Mouse (Mus musculus): ENCODE results near the gene Chst10.

Gene Chst10

DNA sequence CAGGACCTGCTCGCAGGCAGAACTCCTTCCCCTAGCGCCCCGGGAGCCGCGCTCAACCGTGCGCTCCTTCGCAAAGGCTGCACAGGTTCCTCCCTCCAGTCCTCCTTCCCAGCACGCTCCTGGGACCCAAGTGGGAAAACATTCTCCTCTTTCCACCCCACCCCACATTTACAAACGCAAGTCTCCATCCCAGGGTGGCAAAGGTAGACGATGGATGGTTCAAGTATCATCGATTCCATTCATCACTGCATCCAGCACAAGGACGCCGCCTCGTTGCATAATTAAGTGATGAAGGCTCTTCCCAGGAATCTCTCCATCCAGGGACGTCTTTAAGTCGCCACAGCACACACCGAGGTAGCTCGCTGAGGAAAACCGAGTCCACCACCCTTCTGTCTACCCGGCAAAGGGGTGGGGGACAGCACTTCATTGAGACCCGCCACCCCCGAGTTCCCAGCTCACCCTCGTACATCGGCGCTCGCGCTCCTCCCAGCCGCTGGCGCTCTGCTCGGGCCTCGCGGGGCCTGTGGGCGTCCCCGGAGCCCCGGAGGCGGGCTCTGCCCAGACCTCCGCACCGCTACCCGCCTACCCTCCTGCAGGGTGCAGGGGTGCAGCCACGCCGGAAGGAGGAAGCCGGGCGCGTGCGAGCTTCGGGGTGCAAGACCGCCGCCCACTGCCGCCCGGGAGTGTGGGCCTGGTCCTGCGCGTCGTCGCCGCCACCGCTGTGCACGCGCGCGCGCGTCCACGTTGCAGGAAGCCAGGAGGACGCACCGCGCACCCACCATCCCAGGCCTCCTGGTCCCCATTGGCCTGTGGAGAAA lies at the start of gene Chst10:
Chst10 (minus strand) TSS at position 731 of the 818 bp plus-strand sequence.
- no peak for DNase-seq (ENCODE audit: extremely low read depth, insufficient read length, low spot score)

- peak; percentile 6 for DNase-seq (ENCODE audit: extremely low read depth, insufficient read length, low spot score)
These were observed 41.6 kb upstream of the Chst10 start for GRCm38 (mm10) chr1:38939608-38940007.

GRCm38 (mm10) chr1:38938849-38939248 lies 40.9 kb upstream of the Chst10 start, which contains the start of gene Nms:
Nms (plus strand) TSS chr1:38939149.
- no peak for DNase-seq (ENCODE audit: extremely low read depth, insufficient read length, low spot score)

DNA sequence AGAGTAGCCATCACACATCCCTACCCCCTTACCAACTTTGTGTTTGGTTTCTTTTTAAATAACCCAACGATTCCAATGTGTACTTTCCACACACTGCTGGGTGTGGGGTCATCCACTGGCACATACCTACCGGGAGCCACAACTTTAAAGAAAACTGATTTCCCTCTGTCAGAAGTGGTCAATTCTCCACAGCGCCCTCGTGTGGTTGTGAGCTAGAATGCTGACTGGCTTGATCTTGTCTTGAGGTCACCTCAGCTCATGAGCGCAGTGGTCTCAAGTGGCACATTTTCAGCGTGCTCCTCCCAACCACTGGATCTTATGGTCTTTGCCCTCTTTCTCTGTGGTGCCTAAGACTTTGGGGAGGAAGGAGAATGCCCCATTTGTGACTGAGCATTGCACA lies 38.8 kb upstream of the Chst10 start:
- DNase-seq (ENCODE audit: extremely low read depth, insufficient read length, low spot score) = no peak

DNA sequence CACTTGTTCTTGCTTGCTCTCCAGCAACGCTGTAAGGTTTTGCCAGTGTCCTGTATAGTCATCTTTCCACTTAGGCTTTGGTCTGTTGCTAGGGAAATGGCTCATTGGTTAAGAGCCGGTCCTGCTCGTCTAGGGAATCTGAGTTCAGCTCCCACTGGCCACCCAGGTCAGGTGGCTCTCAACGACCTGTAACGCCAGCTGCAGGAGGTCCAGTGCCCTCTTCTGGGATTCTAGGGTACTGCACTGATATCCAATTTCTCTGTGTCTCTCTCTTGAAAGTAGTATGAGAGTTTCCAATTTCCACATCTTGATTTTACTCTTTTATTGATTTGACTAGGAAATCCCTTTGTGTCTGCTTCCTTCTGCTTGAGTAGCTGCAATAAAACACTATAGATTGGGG lies 36.7 kb upstream of the Chst10 start:
- DNase-seq (ENCODE audit: extremely low read depth, insufficient read length, low spot score) = peak; percentile 5

DNA sequence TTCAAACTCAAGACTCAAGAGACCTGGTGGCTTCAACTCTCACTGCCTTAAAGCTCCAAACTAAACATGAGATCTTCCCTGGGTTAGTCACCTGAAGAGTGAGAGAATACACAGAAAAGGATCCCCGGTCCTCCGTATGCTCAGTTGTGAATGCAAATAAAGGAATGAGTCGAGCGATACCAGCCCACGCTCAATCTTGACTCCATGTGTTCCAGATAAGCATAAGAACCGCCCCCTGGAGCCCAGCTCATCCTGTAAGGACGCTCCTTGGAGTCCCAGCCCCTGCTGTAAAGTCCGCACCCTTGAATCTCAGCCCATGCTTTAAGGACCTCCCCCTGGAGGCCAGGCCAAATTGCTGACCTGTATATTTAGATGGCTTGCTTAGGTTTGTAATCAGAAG lies 32.8 kb upstream of the Chst10 start:
- DNase-seq (ENCODE audit: extremely low read depth, insufficient read length, low spot score) = no peak

- DNase-seq (ENCODE audit: extremely low read depth, insufficient read length, low spot score) = no peak
These were observed 31.5 kb upstream of the Chst10 start for GRCm38 (mm10) chr1:38929468-38929867.

GRCm38 (mm10) chr1:38928996-38929395 lies 31.0 kb upstream of the Chst10 start:
- no peak for DNase-seq (ENCODE audit: extremely low read depth, insufficient read length, low spot score)

- no peak for DNase-seq (ENCODE audit: extremely low read depth, insufficient read length, low spot score)
These were observed 6.0 kb upstream of the Chst10 start for GRCm38 (mm10) chr1:38903985-38904384.

DNA sequence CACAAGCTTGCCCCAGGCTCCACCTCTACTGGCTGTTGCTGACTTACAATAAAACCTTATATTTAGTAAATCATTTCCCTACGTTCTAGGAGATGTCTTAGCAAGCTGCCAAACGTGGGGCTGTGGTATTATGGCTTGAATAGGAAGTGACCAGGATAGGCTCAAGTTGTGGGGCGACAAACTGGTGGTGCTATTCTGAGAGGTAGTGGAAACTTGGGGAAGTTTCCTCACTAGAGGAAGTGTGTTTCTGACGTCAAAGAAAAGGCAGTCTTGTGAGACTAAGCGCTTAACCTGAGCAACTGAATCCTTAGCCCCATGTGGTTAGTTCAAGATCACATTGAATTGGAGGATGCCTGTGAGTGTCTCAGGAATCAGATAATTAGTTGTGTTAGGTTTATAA lies 4.6 kb upstream of the Chst10 start:
- no peak for DNase-seq (ENCODE audit: extremely low read depth, insufficient read length, low spot score)

- no peak for DNase-seq (ENCODE audit: extremely low read depth, insufficient read length, low spot score)
These were observed 4.9 kb downstream of the Chst10 start for GRCm38 (mm10) chr1:38893081-38893480.

DNA sequence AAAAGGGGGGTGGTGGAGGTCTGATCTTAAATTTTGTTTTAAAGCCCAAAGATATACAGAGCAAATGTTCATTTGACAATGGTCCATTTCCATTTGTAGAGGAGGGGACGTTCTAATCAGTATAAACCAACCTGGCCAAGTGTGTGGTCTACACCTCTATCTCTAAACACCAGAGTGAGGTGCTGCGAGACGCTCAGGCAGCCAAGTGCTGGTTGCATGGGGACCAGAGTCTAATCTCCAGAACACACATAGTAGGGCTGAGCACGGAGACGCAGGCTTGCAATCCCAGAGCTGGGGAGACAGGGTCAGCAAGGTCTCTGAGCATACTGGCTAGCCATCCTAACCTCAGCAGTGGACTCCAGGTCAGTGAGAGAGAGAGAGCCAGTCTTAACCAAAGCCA lies 6.5 kb downstream of the Chst10 start:
- DNase-seq (ENCODE audit: extremely low read depth, insufficient read length, low spot score) = no peak

DNA sequence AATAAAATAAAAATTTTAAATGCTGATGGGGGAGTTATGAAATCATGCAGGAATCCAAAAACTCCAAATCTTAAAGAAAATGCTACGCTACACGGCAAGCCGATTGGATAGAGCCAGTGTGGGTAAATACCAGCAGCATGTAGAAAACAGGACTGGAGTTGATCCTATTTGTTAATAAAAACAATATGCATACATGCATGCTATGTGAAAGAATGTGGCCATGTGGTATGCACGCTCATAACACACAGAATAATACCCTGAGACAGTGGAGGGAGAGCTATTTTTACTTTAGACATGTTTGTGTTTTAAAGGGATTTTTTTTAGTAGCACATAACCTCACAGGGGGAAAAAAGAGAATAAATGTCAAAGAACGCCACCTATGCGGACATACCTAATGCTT lies 9.2 kb downstream of the Chst10 start:
- DNase-seq (ENCODE audit: extremely low read depth, insufficient read length, low spot score) = no peak

GRCm38 (mm10) chr1:38887011-38887410 lies 10.9 kb downstream of the Chst10 start:
- DNase-seq (ENCODE audit: extremely low read depth, insufficient read length, low spot score) = no peak

DNA sequence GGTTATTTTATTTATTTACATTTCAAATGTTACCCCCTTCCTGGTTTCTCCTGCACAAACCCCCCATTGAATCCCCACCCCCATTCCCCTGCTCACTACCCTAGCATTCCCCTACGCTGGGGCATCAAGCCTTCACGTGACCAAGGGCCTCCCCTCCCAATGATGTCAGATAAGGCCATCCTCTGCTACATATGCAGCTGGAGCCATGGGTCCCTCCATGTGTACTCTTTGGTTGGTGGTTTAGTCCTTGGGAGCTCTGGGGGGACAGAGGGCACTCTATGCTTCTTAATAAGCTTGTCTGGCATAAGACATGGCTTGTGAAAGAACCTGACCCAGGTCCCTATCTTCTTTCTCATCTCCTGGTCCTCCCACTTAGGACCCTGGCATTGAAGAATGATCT lies 11.4 kb downstream of the Chst10 start:
- DNase-seq (ENCODE audit: extremely low read depth, insufficient read length, low spot score) = no peak

DNA sequence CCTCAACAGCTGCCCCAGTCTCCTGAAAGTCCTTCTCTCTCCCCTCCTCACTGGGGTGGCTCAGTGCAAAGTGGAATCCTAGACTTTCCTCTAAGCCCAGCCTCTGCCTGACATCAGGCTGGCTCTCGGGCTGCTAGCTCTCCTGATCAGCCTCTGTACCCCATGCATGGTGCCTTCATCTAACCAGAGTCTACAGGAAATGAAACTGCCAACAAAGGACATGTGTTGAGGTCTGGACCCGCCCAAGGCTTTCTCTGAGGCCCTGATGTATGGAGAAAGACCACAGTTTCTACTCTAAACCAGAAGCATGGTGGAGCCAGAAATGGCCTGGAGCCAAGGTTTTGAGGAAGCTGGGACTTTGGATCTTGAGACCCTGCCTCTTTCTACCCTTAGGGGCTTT lies 12.0 kb downstream of the Chst10 start:
- DNase-seq (ENCODE audit: extremely low read depth, insufficient read length, low spot score) = no peak

GRCm38 (mm10) chr1:38883766-38884165 lies 14.2 kb downstream of the Chst10 start:
- no peak for DNase-seq (ENCODE audit: extremely low read depth, insufficient read length, low spot score)

DNA sequence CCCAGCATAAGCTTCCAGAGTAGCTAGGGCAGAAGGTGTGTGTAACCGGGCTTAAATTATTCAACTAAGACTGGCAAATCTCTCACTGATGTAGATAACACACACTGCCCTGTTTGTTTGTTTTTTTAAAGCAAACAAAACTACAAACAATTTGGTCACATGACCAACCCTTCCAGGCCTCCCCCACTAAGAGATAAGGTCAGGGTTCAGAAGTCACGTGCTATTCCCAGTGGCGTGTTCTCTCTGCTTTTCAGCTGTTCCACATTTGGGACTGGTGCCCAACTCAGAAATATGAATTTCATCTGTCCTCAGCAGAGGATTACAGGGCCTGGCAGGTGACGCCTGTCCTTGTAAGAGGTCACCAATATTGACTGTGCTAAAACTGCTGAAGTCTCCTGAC lies 15.2 kb downstream of the Chst10 start:
- DNase-seq (ENCODE audit: extremely low read depth, insufficient read length, low spot score) = no peak

GRCm38 (mm10) chr1:38881366-38881765 lies 16.6 kb downstream of the Chst10 start:
- no peak for DNase-seq (ENCODE audit: extremely low read depth, insufficient read length, low spot score)

DNA sequence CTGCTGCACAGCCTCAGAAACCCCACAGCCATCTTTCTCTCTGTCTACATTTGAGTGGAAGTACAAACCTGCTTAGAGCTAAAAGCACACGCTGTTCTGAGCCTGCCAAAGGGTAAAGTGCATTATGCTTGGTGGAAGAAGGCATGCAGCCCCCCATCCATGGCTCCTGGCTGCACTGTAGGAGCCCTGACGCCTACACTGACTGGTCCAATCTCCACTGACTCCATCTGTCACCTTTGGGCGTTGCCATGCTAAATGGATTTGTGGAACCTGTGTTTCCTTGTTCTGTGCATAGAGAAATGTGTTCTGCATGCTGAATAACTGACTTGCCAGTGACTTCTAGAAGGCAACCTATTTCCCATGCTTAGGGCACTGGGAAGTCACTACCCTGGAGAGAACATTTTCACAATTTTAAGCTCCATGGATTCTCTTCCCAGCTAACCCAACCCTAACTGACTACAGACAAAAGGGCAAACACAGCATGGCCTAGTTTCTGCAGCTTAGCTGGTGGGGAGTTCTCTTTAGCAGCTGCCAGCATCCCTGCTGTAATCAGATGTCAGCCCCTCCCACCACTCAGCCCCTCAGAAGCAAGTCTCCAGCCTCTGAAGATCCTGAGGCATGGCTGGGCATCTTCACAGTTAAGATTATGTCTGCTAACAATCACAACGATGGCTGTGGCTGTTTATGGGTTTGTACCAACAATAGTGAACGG lies 21.1 kb downstream of the Chst10 start:
- DNase-seq (ENCODE audit: extremely low read depth, insufficient read length, low spot score) = no peak

- no peak for DNase-seq (ENCODE audit: extremely low read depth, insufficient read length, low spot score)
These were observed 24.1 kb downstream of the Chst10 start for GRCm38 (mm10) chr1:38873911-38874310.

DNA sequence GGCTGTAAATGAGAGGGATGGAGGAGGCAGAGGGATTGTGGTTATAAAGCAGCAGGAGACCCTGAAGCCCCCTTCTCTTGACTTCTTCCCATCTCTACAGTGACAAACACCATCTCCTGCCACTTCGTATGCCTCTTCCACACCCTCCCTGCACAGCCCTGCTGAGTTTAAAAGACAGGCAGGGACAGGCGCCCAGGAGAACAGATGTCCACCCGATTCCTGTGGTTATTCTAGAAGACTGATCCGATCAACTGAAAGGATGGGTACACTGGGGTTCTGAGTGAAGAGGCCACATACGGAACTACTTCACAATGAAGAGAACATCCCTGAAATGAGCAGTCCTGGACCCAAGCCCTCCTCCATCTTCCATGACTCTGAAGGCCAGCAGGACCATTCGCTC lies 26.1 kb downstream of the Chst10 start:
- DNase-seq (ENCODE audit: extremely low read depth, insufficient read length, low spot score) = no peak
